Mouse (Mus musculus): ENCODE measurements around the gene Ak8. TPM values are rescaled to one million over a fixed set of nuclear protein-coding genes. Genes with fewer than 3 reads are reported as not detected.

The Ak8 gene
- polyA plus RNA-seq, 1 experiment from 2014 or later, result 0.97 TPM

- Histone ChIP-seq H3K9ac (no peak overlapping the region), H3K27ac (no peak overlapping the region), H3K9me3 (no peaks in the 10 kb centered on the region), H3K27me3 (no peaks in the 10 kb centered on the region), H3K4me1 (no peaks in the 10 kb centered on the region), H3K4me3 (no peak overlapping the region), H3K4me2 (replicated peaks) (no peak overlapping the region), H3K36me3 (peaks cover 42% of the 10 kb centered on the region)
- 34% methylated on average over 3 of the region's 3 CpGs for WGBS
- ATAC-seq (ENCODE audit: insufficient number of reproducible peaks, insufficient read depth, low FRiP score, low TSS enrichment), result no peak
Measured at GRCm38 (mm10) chr2:28688431-28688830, 11.5 kb upstream of the Ak8 start.

DNA sequence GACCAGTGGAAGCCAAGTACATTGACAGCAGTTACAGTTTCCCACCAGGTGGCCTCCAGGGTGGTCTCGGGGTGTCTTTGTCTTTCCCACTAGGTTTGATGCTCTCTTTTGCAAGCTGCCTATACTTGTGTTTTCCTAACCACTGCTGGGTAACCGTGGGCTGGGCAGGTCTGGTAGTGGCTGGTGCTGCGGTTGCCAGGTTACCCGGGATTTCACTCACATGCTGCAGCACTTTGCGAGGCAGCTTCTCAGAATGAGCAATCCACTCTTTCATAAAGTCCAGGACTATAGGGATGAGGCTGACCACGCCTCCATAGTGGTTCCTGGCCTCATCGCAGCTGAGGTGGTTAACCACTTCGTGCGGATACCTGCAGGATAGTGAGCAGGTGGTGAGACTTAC, 7.3 kb upstream of the Ak8 start:
- Histone ChIP-seq H3K36me3 (peaks cover 2% of the 10 kb centered on the region; the same call in 1 of the 2 replicates), H3K4me3 (no peak overlapping the region), H3K27me3 (no peaks in the 10 kb centered on the region), H3K27ac (no peak overlapping the region), H3K9ac (no peak overlapping the region), H3K4me1 (no peaks in the 10 kb centered on the region), H3K4me2 (replicated peaks) (no peak overlapping the region), H3K9me3 (no peaks in the 10 kb centered on the region)
- 77% methylated on average over 9 of the region's 9 CpGs for WGBS
- no peak for ATAC-seq (ENCODE audit: insufficient number of reproducible peaks, insufficient read depth, low FRiP score, low TSS enrichment)

- H3K27me3 ChIP-seq, result no peaks in the 10 kb centered on the region
- H3K27ac ChIP-seq, result no peak overlapping the region
- peaks cover 10% of the 10 kb centered on the region; the same call in 1 of the 2 replicates for H3K4me1 ChIP-seq
- ATAC-seq (ENCODE audit: insufficient number of reproducible peaks, insufficient read depth, low FRiP score, low TSS enrichment), result no peak
- H3K4me3 ChIP-seq, result no peak overlapping the region
- H3K36me3 ChIP-seq, result no peaks in the 10 kb centered on the region
- H3K9me3 ChIP-seq, result no peaks in the 10 kb centered on the region
- 67% methylated on average over 5 of the region's 5 CpGs for WGBS
- H3K4me2 ChIP-seq (replicated peaks), result no peak overlapping the region
- no peak overlapping the region for H3K9ac ChIP-seq
Measured at GRCm38 (mm10) chr2:28698566-28698965, 1.4 kb upstream of the Ak8 start.

GRCm38 (mm10) chr2:28701646-28702262, 1.8 kb downstream of the Ak8 start:
- H3K4me3 ChIP-seq, result no peak overlapping the region
- no peak overlapping the region for H3K9ac ChIP-seq
- H3K9me3 ChIP-seq, result no peaks in the 10 kb centered on the region
- ATAC-seq (ENCODE audit: insufficient number of reproducible peaks, insufficient read depth, low FRiP score, low TSS enrichment), result no peak
- peaks cover 19% of the 10 kb centered on the region; the same call in 1 of the 2 replicates for H3K4me1 ChIP-seq
- 73% methylated on average over 8 of the region's 8 CpGs for WGBS
- H3K36me3 ChIP-seq, result no peaks in the 10 kb centered on the region
- no peak overlapping the region for H3K27ac ChIP-seq
- H3K4me2 ChIP-seq (replicated peaks), result no peak overlapping the region
- no peaks in the 10 kb centered on the region for H3K27me3 ChIP-seq

DNA sequence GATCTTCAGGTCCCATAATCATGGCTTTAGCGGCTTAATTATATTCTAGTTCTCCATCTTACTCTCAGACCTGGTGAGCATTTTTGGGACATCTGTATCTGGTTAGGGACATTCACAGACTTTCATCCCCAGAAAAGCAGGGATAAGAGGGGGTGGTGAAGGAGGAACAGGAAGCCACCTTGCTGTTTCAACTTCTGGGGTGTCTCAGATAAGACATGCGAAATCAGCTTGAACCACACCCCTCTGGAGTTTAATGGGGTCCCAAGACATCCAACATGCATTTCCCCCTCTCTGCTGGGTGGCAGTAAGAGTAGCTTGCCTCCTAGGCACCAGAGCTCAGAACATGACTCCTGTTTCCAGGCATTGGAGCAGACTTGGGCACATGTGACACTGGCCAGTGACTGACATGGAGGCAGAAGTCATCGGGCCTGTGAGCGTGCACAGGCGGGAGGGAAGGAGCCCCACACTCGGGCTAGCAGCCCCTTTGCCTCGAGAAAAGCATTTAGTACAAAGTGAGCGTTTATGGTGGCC, 6.2 kb downstream of the Ak8 start:
- 43% methylated on average over 8 of the region's 8 CpGs for WGBS
- Histone ChIP-seq H3K9me3 (no peaks in the 10 kb centered on the region), H3K9ac (no peak overlapping the region), H3K4me3 (no peak overlapping the region), H3K4me1 (peaks cover 9% of the 10 kb centered on the region; the same call in 1 of the 2 replicates), H3K36me3 (no peaks in the 10 kb centered on the region), H3K4me2 (replicated peaks) (no peak overlapping the region), H3K27me3 (no peaks in the 10 kb centered on the region), H3K27ac (no peak overlapping the region)
- ATAC-seq (ENCODE audit: insufficient number of reproducible peaks, insufficient read depth, low FRiP score, low TSS enrichment), result no peak

DNA sequence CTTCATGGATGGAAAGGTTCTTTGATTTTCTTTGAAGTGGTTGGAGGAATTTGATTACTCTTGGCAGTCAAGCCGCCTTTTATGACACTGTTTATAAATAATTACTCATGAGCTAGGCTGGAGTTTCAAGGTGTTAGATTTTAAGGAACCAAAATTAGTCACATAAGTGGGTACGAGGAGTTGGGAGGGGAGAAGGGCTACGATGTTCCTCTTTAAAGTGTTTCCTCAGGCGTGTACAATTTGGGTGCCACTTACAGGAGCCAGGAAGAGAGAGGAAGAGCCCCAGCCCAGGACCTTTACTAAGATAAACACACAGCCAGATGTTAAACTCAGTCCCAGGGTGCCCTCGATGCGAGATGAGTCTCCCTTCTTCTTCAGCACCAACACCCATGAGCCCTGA, 6.8 kb downstream of the Ak8 start:
- H3K9me3 ChIP-seq, result no peaks in the 10 kb centered on the region
- H3K9ac ChIP-seq, result no peak overlapping the region
- H3K4me3 ChIP-seq, result no peak overlapping the region
- H3K4me1 ChIP-seq, result peaks cover 9% of the 10 kb centered on the region; the same call in 1 of the 2 replicates
- no peak overlapping the region for H3K27ac ChIP-seq
- no peaks in the 10 kb centered on the region for H3K36me3 ChIP-seq
- ATAC-seq (ENCODE audit: insufficient number of reproducible peaks, insufficient read depth, low FRiP score, low TSS enrichment), result no peak
- H3K4me2 ChIP-seq (replicated peaks), result no peak overlapping the region
- H3K27me3 ChIP-seq, result no peaks in the 10 kb centered on the region
- 62% methylated on average over 6 of the region's 6 CpGs for WGBS

DNA sequence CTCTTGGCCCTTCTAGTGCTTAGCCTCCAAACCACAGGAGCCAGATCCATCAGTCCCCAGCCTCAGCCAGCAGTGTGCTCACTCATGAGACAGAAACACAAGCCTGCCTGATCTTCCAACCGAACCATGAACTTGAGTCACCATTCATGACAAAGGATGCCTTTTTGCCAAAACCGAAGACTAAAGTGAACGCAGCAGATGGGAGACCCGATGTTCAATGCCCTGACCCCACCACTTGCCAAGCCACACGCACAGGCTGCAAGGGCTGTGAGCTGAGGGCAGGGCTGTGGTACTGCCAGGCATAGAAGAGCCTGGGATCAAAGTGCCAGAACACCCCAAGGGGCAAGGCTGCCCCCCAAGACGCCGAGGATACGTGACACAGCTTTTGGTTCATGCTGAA, 13.1 kb downstream of the Ak8 start:
- Histone ChIP-seq H3K27me3 (no peaks in the 10 kb centered on the region), H3K36me3 (no peaks in the 10 kb centered on the region), H3K4me2 (replicated peaks) (no peak overlapping the region), H3K4me1 (peaks cover 7% of the 10 kb centered on the region; the same call in 1 of the 2 replicates), H3K9ac (0 out of 2 replicates have a peak overlapping the region, but pooled peaks have one; percentile 15), H3K4me3 (no peak overlapping the region), H3K9me3 (no peaks in the 10 kb centered on the region), H3K27ac (peak overlapping the region; percentile 65)
- WGBS, result 80% methylated on average over 8 of the region's 8 CpGs
- no peak for ATAC-seq (ENCODE audit: insufficient number of reproducible peaks, insufficient read depth, low FRiP score, low TSS enrichment)

GRCm38 (mm10) chr2:28722419-28722818, 22.5 kb downstream of the Ak8 start:
- Histone ChIP-seq H3K4me2 (replicated peaks) (no peak overlapping the region), H3K9ac (no peak overlapping the region), H3K27ac (no peak overlapping the region), H3K4me1 (0 out of 2 replicates have a peak, but pooled peaks cover 5% of the 10 kb centered on the region), H3K36me3 (no peaks in the 10 kb centered on the region), H3K4me3 (no peak overlapping the region), H3K27me3 (no peaks in the 10 kb centered on the region), H3K9me3 (no peaks in the 10 kb centered on the region)
- no peak for ATAC-seq (ENCODE audit: insufficient number of reproducible peaks, insufficient read depth, low FRiP score, low TSS enrichment)
- 88% methylated on average over 8 of the region's 8 CpGs for WGBS

- no peaks in the 10 kb centered on the region for H3K36me3 ChIP-seq
Measured at GRCm38 (mm10) chr2:28723912-28724311, 23.9 kb downstream of the Ak8 start.

DNA sequence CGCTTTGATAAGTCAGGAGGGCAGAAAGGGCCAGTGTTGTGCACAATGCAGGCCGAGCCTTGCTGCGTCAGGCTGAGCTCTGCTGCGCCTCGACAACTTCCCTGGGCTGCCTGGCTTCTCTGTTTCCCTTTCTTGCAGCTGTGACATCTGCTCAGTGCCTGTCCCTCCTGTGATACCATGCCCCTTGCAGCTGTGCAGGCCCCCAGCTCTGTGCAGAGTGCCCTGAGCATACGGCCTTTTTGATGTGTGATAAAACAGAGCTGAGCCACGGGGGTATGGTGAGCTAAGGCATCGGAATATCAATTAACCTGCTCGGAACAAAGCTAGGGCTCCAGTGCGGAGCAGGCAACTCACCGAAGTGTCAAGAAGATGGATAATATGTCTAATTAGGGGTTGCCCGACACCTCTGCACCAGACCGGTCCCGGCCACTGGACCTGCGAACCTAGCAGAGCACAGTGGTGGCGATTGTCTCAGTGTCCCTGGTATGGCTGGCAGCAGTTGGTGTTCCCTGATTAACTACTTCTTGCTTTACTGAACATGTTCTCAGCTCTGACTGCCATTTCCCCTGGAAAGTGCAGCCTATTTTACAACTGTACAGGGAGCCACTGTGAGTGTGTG, 27.9 kb downstream of the Ak8 start:
- Histone ChIP-seq H3K4me2 (replicated peaks) (no peak overlapping the region), H3K36me3 (no peaks in the 10 kb centered on the region), H3K9me3 (no peaks in the 10 kb centered on the region), H3K27me3 (0 out of 2 replicates have a peak, but pooled peaks cover 2% of the 10 kb centered on the region), H3K9ac (0 out of 2 replicates have a peak overlapping the region, but pooled peaks have one; percentile 5), H3K4me3 (no peak overlapping the region), H3K4me1 (0 out of 2 replicates have a peak, but pooled peaks cover 5% of the 10 kb centered on the region), H3K27ac (peak overlapping the region; percentile 8; the same call in 1 of the 2 replicates)
- 29% methylated on average over 16 of the region's 16 CpGs for WGBS
- ATAC-seq (ENCODE audit: insufficient number of reproducible peaks, insufficient read depth, low FRiP score, low TSS enrichment), result peak; percentile 52; the same call in 1 of the 2 replicates

More at GRCm38 (mm10) chr2:28723912-28724311, 23.9 kb downstream of the Ak8 start:
- no peak overlapping the region for H3K9ac ChIP-seq
- no peak overlapping the region for H3K27ac ChIP-seq
- H3K4me3 ChIP-seq, result no peak overlapping the region
- 0 out of 2 replicates have a peak, but pooled peaks cover 2% of the 10 kb centered on the region for H3K27me3 ChIP-seq
- H3K4me1 ChIP-seq, result 0 out of 2 replicates have a peak, but pooled peaks cover 5% of the 10 kb centered on the region
- ATAC-seq (ENCODE audit: insufficient number of reproducible peaks, insufficient read depth, low FRiP score, low TSS enrichment), result no peak
- H3K9me3 ChIP-seq, result no peaks in the 10 kb centered on the region
- WGBS, result 61% methylated on average over 9 of the region's 9 CpGs
- no peak overlapping the region for H3K4me2 ChIP-seq (replicated peaks)

GRCm38 (mm10) chr2:28730676-28731075, 30.7 kb downstream of the Ak8 start:
- no peak for ATAC-seq (ENCODE audit: insufficient number of reproducible peaks, insufficient read depth, low FRiP score, low TSS enrichment)
- no peak overlapping the region for H3K4me3 ChIP-seq
- no peak overlapping the region for H3K27ac ChIP-seq
- no peaks in the 10 kb centered on the region for H3K36me3 ChIP-seq
- H3K4me2 ChIP-seq (replicated peaks), result no peak overlapping the region
- H3K27me3 ChIP-seq, result 0 out of 2 replicates have a peak, but pooled peaks cover 2% of the 10 kb centered on the region
- H3K9me3 ChIP-seq, result no peaks in the 10 kb centered on the region
- no peak overlapping the region for H3K9ac ChIP-seq
- H3K4me1 ChIP-seq, result 0 out of 2 replicates have a peak, but pooled peaks cover 2% of the 10 kb centered on the region

DNA sequence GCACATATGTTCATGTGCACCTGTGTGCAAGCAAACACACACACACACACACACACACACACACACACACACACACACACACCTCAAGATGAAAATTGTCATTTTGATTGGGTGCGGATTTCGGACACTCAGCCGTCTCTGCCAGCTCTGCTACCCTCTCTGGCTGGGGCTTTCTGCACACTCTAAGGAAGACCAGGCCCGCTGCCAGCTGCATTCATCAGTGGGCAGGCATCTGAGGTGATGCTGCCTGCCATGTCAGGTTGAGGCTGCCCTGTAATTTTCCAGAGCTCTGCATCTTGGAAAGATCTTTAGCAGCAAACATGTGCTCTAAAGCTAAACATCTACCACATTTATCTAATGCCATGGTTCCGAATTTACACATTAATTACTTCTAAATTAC, 37.1 kb downstream of the Ak8 start:
- no peaks in the 10 kb centered on the region for H3K27me3 ChIP-seq
- H3K9me3 ChIP-seq, result no peaks in the 10 kb centered on the region
- H3K4me2 ChIP-seq (replicated peaks), result no peak overlapping the region
- no peaks in the 10 kb centered on the region for H3K36me3 ChIP-seq
- 0 out of 2 replicates have a peak, but pooled peaks cover 3% of the 10 kb centered on the region for H3K4me1 ChIP-seq
- no peak overlapping the region for H3K27ac ChIP-seq
- no peak overlapping the region for H3K9ac ChIP-seq
- ATAC-seq (ENCODE audit: insufficient number of reproducible peaks, insufficient read depth, low FRiP score, low TSS enrichment), result no peak
- whole genome bisulfite sequencing, result 83% methylated on average over 5 of the region's 5 CpGs
- no peak overlapping the region for H3K4me3 ChIP-seq
